Mouse (Mus musculus): ENCODE results near the gene Zfp612. TPM values are rescaled to one million over a fixed set of nuclear protein-coding genes. Genes with fewer than 3 reads are reported as not detected.

Zfp612 gene
- total RNA-seq, 2 experiments from 2014 or later = 4.9 to 6.8 TPM

DNA sequence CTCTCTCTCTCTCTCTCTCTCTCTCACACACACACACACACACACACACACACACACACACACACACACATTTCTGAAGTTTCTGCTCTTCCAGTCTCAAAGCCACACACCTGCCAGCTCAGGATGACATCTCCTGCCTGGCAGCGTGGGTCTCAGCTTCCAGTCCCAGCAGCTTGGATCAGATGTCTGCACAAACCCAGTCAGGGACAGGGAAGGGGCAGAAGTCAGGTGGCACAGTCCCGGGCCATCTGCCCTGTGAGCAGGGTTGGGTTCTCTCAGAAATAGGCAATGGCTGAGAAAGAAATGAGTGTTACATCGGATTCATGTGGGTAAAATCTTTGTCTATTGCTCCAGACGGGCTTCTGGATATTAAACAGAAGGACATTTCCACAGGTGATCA is 61.2 kb downstream of the Zfp612 start:
- TF ChIP-seq CTCF (IDR thresholded peaks at IDR 0.05) = no peak
- intact Hi-C loops (cut with DNase I) = no loop called here
- no peak for DNase-seq
- no peak overlapping the region for H3K4me3 ChIP-seq
- no peak overlapping the region for H3K27ac ChIP-seq

Other genes starting within 250 kb of the Zfp612 start
- gene Phlpp2, start 211.2 kb upstream of the Zfp612 start, total RNA-seq (2021) = 1 to 10 TPM; 2.4 to 2.9 TPM
- gene Marveld3, start 117.5 kb upstream of the Zfp612 start, total RNA-seq (2021) = not detected
- gene Tat, start 89.3 kb upstream of the Zfp612 start, total RNA-seq (2021) = not detected
- not detected for gene Chst4, start 40.0 kb upstream of the Zfp612 start, total RNA-seq (2021)
- gene Gm21964, start 21.5 kb downstream of the Zfp612 start, total RNA-seq (2021) = not detected
- not detected for gene Gm17720, start 23.0 kb downstream of the Zfp612 start, total RNA-seq (2021)
- not detected for gene Calb2, start 88.5 kb downstream of the Zfp612 start, total RNA-seq (2021)
- gene Cmtr2, start 135.9 kb downstream of the Zfp612 start, total RNA-seq (2021) = 1 to 10 TPM; 3.2 to 3.4 TPM
- gene Hydin, start 187.2 kb downstream of the Zfp612 start, total RNA-seq (2021) = under 1 TPM; 0.03 to 0.06 TPM

Data from gastrocnemius, adult 2 months (tissue).